Mouse (Mus musculus) kidney, adult 9 months (tissue): ENCODE data around the gene Sh3rf3.
A peak's percentile ranks its signal among the peaks of the same experiment; 100 is the strongest.

ENCODE experiments used
- DNase-seq: peaks from one replicate; pipeline ENCODE4 v3.0.0; 2022

Gene Sh3rf3

DNA sequence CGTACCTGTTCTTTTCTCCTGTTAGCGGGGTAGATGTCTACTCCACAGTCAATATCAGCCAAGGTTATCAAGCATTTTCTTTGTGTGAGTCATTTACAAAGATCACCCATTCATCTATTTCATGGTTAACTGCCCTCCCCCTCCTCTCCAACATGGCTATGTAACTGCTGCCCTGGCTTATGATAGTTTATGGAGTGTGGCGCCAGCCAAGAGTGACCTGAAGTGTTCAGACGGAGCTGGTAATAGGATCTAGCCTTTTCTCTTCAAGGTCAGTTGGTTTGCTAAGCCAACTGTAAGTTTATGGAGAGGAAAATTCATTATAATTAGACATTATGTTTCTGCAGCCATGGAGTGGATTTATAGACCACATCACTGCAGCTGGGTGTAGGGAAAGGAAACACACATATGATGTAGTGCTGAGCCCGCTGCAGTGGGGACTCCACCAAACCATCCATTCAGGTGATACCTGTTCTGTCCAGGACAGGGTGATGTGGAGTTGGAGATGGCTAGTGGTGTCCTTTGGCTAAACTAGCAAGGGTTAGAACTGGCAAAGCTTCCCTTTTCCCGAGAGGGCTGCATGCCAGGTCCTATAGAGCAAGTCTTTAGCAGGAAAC is 109.2 kb downstream of the Sh3rf3 start:
- peak; percentile 11 for DNase-seq

DNA sequence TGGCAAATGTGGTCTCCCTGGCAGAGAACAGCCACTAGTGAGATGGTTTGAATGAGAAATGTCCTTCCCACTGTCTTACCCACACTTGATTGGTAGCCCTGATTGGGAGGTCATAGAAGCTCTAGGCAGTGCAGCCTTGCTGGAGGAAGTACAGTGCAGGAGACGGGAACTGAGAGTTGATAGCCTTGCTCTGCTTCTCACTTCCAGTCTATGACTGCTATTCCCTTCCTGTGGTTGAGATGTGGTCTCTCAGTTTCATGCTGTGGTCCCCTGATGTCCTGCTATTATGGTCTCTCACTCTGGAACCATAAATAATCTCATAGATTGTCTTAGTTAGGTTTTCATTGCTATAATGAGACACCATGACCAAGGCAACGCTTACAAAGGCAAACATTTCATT is 109.8 kb downstream of the Sh3rf3 start:
- DNase-seq, result no peak

DNA sequence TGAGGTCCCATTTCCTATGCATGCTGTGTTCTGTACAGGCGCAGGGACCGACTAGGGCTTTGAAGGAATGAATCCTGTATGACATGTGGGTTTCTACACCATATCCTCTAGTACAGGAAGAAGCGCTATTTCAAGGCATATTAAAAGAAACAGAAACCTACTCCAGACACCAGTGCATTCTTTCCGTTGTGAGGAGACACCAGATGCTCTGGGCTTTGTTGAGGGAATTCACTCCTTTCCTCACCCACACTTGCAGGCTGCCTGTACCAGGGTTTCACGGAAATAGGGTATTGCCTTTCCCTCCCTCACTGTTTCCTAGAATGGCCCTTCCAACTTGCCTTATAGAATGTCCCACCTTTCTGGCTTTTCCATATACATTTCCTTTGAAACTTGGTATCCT is 113.4 kb downstream of the Sh3rf3 start:
- DNase-seq, result no peak

DNA sequence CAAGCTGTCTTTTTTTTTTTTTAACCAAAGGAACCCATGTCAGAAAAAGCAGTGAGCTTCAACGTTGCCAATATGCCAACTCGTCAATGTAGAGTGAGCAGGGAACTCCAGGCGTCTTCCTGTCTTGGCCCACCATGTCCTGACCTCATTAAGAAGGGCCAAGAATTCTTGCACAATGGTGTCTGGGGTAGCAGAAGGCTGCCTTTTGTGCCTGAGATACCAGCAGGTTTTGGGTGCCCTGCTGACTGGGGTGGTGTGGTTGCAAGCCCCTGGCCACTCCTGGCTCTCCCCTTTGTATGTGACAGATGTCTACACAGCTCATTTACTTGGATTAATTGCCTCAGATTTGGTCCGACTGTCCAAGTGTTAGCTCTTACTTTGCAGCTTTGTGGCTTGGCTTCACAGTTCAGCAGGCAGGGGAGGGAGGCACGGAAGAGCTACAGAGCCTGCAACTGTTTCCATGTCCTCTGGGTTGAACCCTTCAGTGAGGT is 115.8 kb downstream of the Sh3rf3 start:
- no peak for DNase-seq

DNA sequence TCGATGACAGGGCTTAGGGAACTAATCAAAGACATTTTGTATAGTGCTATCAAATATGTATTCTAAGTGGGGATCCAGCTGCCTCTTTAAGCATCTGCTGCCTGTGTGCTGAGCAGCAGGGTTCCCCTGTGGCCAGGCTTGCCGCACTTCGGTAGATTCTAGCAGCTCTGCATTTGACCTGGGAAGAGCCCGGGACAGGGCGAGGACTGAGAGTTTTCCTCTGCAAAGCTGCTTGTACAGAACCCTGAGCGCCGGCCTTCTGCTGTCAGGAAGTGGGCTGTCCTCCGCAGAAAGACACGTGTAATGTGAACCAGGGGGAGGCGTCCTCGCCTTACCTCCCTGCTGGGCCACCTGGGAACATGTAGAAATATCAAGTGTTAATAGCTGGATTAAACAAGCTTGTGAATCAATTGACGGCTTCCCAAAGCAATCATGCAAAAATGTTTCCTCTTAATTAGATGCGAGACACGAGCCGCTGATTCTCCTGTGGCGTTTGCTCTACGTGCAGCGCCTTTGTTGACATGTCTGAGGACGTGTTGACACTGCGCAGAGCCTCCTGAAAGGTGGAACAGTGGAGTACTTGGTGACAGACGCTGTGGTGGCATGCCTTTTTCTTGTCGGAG is 119.1 kb downstream of the Sh3rf3 start:
- no peak for DNase-seq

DNA sequence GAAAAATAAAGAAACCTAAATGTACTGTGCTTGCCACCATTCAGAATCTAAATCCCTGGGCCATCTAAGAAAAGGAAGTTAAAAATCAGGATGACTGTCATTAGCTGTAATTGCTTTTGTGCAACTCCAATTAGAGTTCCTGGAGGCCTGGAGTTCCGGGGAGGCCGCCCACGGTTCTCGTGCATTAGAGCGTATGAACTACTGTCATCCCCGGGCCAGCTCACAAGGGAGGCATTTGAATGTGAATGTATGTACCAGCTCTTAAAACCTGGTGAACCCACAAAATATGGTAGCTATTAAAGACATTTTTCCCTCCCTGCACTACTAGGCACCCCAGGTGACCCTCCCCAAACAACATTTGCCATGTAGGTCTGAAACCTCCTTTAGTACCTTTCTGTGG is 122.4 kb downstream of the Sh3rf3 start:
- DNase-seq, result no peak

DNA sequence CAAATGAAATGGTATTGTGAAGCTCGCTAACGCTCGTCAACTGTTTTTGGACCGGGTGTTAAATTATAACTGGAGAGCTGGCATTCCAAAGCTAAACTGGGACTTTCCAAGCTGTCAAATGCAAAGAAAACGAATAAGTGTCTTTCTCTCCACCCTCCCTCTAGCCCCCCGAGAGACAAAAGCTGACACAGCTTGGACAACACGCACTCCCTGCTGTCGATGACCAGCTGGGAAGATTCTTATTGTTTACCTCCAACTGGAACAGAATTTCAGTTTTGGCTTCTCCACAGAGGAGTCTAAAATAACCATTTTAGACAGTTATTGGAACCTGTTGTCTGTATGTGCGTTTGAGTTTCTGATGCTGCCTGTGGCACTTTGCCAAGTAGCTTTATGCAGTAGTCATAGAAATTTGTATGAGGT is 123.3 kb downstream of the Sh3rf3 start:
- DNase-seq, result no peak

DNA sequence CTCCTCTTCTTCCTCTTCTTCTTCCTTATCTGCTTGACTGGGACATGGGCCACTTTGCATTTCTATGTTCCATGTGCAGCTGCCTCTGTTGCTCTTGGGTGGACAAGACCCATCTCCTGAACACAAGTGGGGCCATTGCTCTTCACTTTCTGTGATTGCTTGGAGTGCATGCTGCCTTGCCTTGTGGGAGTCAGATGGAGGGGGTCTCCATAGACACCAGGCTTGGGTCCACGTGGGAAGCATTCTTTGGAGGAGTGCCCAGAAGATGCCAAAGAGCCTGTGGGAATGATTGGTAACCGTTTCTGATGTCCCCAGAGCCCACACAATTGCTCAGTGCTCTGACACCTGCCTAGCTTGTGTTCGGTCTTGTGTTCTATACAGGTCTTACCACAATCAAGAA is 124.4 kb downstream of the Sh3rf3 start:
- DNase-seq, result no peak

DNA sequence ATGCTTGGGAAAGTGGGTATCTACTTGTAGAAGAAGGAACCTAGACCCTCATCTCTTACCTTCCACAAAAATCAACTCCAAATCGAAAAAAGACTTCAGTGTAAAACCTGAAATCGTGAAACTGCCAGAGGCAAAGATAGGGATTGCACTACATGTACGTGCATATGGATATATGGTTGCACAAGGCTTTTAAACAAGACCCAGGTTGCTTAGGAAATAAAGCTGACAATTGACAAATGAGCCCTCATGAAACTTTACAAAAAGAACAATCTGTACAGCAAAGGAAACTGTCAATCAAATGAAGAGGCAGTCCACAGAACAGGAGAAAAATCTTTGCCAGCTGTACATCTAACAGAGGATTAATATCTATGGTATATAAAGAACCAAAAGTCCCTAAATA is 129.7 kb downstream of the Sh3rf3 start:
- DNase-seq, result no peak

DNA sequence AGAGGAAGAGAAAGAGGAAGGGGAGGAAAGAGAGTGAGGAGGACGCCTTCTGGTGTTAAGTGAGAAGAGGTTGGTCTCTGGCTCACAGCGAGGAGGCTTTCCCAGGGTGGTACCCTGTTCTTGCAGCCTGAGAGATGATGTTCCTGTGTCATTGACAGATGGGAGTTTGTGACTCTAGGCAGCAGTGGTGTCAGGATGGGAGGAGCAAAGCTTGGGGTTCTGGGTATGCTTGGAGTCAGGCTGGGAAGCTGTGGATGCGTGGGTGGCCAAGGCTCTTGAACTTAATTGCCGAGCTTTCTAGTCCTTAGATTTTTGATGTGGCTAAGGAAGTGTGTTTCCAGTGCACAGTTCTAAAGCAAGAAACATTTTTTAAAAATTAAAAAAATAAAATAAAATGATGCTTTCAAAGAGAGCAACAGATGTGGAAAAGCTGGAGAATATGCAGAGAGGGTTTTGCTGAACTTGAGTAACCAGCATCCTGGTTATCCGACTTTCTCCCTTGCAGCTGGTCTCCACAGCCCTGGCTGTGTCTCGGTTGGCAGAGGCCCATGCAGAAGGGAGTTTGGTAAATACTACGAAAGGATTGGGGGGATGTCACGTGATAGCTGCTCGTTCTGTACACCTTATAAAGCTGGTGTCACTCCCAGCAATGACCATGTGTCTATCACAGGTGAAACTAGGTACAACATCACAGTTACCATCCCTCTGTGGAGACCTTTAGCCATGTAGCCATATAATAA is 130.7 kb downstream of the Sh3rf3 start:
- no peak for DNase-seq

DNA sequence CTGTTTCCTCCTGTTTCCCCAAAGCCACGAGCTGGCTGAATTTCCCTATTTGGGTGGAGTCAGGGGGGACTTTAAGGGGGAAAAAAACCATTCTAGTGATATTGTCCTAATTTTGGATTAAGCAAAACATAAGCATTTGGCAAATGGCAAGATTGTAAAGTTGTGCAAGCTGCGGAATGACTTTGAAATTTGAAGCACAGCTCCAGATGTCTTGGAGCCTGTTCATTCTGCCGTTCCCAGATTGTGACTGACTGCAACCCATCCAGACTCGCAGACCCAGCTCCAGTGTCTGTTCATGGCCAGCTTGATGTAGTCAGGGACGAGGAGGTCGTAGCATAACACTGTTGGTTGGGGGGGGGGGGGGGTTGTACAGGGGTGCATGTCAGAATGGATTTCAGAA is 131.8 kb downstream of the Sh3rf3 start:
- no peak for DNase-seq

DNA sequence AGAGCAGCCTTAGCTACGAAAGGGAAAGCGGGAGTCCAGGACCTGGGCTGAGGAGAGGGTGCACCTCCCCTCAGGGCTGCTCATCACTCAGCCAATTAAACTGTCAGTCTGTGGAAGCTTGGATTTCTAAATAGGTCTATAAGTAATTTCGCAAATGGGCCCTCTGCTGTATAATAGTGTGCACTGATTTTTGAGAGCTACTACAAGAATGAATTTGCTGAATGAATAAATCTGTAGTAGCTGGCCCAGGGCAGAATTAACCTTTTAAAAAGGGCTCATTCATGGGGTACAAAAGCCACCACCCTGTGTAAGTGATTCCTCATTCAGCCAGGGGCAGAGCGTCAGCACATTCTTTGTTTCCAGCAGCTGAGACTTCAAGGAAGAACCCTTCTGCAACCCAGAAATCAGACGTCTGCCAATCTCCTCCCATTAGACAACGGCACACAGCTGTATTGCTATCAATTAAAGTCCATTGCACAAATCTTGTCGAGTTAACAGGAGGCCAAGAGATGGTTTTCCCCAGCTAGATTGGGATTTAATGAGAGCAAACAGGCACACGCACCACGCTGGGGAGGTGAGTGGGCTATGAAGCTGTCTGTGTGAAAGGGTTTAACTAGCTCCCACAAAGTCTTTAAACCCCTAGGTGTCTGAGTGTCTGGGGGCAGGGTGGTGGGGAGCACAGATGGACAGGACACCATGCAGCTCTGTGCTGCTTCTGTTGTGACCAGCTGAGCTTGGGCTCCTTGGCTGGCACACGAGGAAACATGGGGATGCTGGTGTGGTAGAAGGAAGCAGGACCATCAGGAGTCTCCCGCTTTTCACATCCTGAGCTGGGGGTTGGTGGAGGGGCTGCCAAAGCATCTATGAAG is 136.8 kb downstream of the Sh3rf3 start:
- no peak for DNase-seq

DNA sequence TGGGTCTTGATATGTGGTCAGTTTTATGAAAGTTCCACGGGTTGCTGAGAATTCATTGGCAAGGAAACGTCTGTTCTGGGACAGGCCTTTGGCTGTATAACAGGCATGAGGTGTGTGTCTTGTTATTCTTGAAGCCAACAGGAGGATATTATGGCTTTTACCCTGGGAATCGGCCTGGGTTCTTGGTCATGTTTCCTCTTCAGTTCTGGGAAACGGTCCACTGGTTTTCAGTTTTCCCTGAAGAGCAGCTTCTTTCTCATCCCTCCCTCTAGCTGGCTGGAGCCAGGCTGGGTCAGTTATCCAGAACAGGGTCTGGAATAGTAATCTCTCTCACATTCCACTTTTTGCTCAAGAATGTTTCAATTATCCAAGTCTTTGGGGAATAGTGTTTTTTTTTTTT is 147.0 kb downstream of the Sh3rf3 start:
- DNase-seq, result no peak

DNA sequence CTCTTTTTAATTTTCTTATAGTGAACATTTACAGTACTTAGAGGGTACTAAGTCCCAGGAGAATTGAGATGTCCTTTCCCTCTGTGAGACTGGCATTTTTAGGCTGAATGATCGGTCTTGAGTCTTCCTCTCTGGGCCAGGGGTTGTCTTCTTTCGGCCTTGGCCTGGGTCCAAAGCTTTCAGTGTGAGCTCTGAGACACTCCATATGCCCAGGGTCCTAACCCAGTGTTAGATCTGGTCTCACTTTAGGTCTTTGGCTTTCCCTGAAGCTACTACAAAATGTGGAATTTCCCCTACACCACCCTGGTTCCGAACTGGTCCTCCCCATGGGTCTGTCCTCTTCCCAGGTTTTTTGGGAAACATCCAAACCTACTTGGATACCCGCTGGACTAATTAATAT is 155.1 kb downstream of the Sh3rf3 start:
- no peak for DNase-seq

DNA sequence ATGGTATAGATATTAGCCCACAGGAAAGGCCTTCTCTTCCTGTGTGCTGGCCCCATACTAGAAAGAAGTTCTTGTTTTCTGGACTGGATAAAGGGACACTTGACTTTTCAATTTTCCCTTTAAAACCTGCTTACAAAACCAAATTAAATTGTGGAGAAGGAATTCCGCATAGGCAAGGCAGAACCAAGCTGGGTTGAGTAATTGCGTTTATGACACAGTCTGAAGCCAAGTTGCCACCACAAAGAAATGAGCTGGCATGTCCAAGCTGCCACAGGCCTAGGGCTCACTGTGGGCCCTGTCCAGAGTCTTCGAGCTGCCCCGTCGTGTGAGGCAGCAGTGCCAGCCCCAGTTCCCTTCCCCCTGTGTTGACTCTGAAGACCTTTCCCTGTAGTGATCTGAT is 156.2 kb downstream of the Sh3rf3 start:
- DNase-seq, result no peak

DNA sequence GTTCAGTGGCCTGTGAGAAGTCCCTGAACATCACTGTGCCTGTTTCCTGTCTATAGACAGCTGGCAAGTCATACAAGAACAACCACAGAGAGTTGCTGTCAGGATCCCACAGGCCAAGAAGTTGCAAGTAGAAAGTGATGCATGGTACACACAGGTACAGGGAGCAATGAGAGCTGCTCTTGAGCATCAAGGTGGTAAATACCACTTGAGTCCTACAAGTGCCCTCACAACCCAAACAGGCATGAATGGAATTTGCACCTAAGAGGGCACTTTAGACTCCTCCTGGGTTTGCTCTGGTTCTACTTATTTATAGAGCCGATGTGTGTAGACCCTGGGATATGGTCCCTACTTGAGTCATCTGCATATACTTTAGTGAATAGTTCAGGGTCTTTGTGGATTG is 159.0 kb downstream of the Sh3rf3 start:
- no peak for DNase-seq

DNA sequence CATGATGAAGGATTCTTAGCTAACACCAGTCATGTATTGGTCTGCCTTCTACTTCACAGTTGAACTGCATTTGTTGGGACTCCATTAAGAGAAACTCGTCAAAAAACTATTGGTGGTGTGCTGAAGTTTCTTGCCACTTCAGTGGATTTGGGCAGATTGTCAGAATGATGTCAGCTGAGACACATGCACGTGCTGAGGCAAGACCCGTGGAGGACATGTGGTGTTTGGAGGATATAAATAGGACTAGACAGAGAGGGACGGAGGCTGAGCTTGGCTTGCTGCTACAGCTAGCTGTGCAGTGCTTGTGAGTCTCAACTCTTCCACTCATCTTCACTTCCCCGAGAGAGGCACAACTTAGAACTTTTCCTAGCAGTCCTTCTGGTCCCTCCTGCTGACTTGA is 161.0 kb downstream of the Sh3rf3 start:
- DNase-seq, result no peak

DNA sequence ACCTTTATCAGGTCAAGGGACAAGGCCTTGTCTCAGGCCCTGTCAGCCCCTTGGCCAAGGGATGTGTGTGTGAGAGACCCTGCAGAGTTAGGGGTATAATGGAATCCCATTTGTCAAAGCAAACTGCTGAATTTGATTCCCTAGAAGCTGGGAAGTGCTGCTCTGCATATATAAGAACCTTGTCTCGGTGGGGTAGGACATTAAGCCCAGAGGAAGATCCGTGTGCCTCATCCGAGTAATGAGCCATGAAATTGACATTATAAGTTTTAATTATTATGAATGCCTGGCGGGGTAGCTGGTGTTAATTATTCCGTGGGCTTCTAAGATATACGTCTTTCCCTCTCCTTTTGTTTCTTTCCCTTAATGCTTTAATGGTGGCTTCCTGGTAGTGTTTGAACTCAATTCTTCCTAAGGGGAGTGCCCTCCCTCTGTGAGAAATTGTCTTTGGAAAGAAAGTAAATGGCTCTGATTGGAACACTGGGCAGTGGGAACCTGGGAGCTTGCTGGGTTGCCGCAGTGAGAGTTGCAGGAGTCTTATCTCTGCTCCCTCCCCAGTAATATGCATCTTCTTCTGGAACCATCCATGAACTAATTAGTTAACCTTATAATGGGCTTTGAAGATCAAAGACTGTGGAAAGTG is 166.3 kb downstream of the Sh3rf3 start:
- no peak for DNase-seq

DNA sequence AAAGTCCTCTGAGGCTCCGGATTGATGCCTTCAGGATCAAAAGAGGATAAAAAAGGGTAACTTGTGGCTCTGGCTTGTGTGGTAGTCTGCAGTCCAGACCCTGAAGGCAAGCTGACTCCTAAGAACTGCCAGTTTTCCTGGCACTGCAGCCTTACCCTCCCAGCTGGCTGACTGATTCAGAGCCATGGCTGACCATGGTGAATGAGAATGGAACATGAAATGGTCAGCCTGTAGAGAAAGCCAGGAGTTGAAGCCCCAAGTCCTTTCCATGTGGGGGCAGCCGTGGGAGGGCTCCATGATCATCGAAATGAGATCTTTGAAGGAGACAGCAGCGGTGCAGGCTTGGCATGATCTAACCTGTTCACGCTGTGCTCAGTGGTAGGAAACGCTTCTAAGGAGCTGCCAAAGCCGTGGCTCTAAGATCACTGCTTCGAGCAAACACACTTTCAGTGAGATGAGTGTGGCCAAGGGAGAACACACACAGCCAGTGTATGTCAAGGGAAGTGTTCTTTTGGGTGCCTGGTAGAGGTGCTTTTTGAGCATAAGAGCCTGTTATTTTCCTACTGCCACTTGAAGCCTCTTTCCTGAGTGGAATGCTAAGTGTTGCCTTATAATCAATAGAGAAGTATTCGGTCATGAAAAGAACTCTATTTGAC is 168.6 kb downstream of the Sh3rf3 start:
- DNase-seq, result no peak

DNA sequence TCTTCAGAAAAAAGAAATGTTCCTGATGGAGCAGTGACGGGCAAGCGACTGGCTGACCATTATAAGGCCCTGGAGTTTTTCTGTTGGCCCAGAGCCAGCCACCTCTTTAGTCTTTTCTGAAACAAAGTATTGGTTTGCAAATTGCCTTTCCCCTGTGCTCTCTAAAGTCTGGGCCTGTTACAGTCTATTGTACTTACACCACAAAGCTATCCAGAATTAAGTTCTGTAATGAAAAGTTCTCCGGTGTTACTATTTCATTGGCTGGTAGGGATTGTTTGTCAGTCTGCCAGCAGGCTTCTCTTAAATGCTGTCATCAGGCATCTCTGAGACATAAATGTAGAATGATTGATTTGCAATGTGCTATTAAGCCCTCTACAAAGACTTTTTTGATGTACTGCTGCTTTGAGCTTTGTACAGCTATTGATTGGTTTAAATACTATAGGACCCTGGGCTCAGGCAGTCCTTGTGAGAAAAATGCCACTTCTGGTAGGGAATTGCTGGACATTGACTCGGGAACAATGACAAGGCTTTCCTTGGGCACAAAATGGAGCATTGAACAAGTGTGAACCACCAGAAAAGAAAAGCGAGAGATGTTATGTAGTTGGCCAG is 169.5 kb downstream of the Sh3rf3 start:
- DNase-seq, result no peak

DNA sequence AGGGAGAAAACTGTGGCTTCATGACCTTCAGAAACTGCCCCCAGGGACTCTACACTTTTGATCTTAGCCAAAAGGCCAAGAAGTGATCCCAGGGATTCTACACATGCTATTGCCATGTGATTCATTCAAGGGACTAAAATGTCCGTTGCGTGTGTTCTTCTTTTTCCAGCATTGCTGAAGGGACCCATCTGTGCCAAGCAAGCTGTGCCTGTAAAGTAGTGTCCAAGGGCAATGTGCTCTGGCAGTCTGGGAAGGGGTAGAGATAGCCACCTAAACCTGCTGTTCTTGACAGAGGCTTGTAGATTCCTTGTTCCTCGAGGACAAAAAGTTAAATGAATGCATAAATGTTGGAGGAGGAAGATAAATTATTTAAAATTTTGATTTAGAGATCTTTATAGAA is 178.5 kb downstream of the Sh3rf3 start:
- DNase-seq, result no peak

DNA sequence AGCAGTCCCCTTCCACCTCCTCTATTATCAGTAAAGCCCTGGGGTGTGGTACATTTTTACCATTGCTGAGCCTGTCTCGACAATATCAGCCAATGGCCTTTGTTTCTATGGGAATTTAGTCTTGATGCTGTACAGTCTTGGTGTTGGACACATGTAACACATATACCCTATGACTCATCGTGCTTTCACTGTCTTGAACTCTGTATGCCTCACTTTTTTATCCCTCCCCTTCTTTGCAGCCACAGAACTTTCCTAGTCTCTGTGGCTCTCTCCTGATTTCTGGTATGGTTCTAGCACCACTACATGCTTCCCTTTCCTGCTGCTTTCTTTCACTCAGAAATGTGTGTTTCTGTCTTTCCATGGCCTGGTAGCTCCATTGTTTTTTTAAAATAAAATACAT is 181.6 kb downstream of the Sh3rf3 start:
- DNase-seq, result no peak
